Mouse (Mus musculus): ENCODE data around the gene Sco1. TPM values are rescaled to one million over a fixed set of nuclear protein-coding genes. Genes with fewer than 3 reads are reported as not detected.

Sco1 gene
- polyA plus RNA-seq, 1 experiment: 5.8 TPM

- H3K4me1 ChIP-seq (ENCODE audit: control insufficient read depth, insufficient read depth, low read length): no peaks in the 10 kb centered on the region
- H3K27me3 ChIP-seq (replicated peaks; ENCODE audit: control insufficient read depth, insufficient read depth, low read length): no peaks in the 10 kb centered on the region
- no peak for DNase-seq
- H3K36me3 ChIP-seq (ENCODE audit: control insufficient read depth, insufficient read depth, low read length): peaks cover 12% of the 10 kb centered on the region
- no peak overlapping the region for H3K27ac ChIP-seq (ENCODE audit: insufficient read depth, low read depth, low read length)
- 91% methylated on average over 2 of the region's 2 CpGs for WGBS
- no peak for TF ChIP-seq POLR2A (IDR thresholded peaks at IDR 0.05; ENCODE audit: low read depth, low read length)
- no peak for TF ChIP-seq CTCF (conservative IDR thresholded peaks at IDR 0.05; ENCODE audit: insufficient read depth, insufficient read length, low read depth, low read length)
- H3K4me3 ChIP-seq (ENCODE audit: insufficient read depth, low read depth, low read length): no peak overlapping the region
Measured at GRCm38 (mm10) chr11:67061311-67061710, 8.8 kb downstream of the Sco1 start.

GRCm38 (mm10) chr11:67062726-67063125, 10.3 kb downstream of the Sco1 start:
- H3K4me1 ChIP-seq (ENCODE audit: control insufficient read depth, insufficient read depth, low read length): no peaks in the 10 kb centered on the region
- DNase-seq: no peak
- peaks cover 11% of the 10 kb centered on the region for H3K36me3 ChIP-seq (ENCODE audit: control insufficient read depth, insufficient read depth, low read length)
- WGBS: 85% methylated on average over 3 of the region's 3 CpGs
- no peaks in the 10 kb centered on the region for H3K27me3 ChIP-seq (replicated peaks; ENCODE audit: control insufficient read depth, insufficient read depth, low read length)
- H3K4me3 ChIP-seq (ENCODE audit: insufficient read depth, low read depth, low read length): no peak overlapping the region
- TF ChIP-seq POLR2A (IDR thresholded peaks at IDR 0.05; ENCODE audit: low read depth, low read length) (no peak), CTCF (conservative IDR thresholded peaks at IDR 0.05; ENCODE audit: insufficient read depth, insufficient read length, low read depth, low read length) (no peak)
- H3K27ac ChIP-seq (ENCODE audit: insufficient read depth, low read depth, low read length): no peak overlapping the region

- Histone ChIP-seq H3K4me3 (ENCODE audit: insufficient read depth, low read depth, low read length) (no peak overlapping the region), H3K27ac (ENCODE audit: insufficient read depth, low read depth, low read length) (no peak overlapping the region), H3K36me3 (ENCODE audit: control insufficient read depth, insufficient read depth, low read length) (peaks cover 8% of the 10 kb centered on the region), H3K4me1 (ENCODE audit: control insufficient read depth, insufficient read depth, low read length) (no peaks in the 10 kb centered on the region), H3K27me3 (replicated peaks; ENCODE audit: control insufficient read depth, insufficient read depth, low read length) (no peaks in the 10 kb centered on the region)
- DNase-seq: no peak
- WGBS: 84% methylated on average over 3 of the region's 3 CpGs
- TF ChIP-seq CTCF (conservative IDR thresholded peaks at IDR 0.05; ENCODE audit: insufficient read depth, insufficient read length, low read depth, low read length) (no peak), POLR2A (IDR thresholded peaks at IDR 0.05; ENCODE audit: low read depth, low read length) (no peak)
Measured at GRCm38 (mm10) chr11:67067741-67068140, 15.3 kb downstream of the Sco1 start.

GRCm38 (mm10) chr11:67072615-67073130, 20.2 kb downstream of the Sco1 start:
- no peaks in the 10 kb centered on the region for H3K4me1 ChIP-seq (ENCODE audit: control insufficient read depth, insufficient read depth, low read length)
- H3K27ac ChIP-seq (ENCODE audit: insufficient read depth, low read depth, low read length): no peak overlapping the region
- 58% methylated on average over 15 of the region's 15 CpGs for WGBS
- no peaks in the 10 kb centered on the region for H3K36me3 ChIP-seq (ENCODE audit: control insufficient read depth, insufficient read depth, low read length)
- no peak overlapping the region for H3K4me3 ChIP-seq (ENCODE audit: insufficient read depth, low read depth, low read length)
- DNase-seq: no peak
- H3K27me3 ChIP-seq (replicated peaks; ENCODE audit: control insufficient read depth, insufficient read depth, low read length): no peaks in the 10 kb centered on the region
- TF ChIP-seq CTCF (conservative IDR thresholded peaks at IDR 0.05; ENCODE audit: insufficient read depth, insufficient read length, low read depth, low read length) (no peak), POLR2A (IDR thresholded peaks at IDR 0.05; ENCODE audit: low read depth, low read length) (no peak)

GRCm38 (mm10) chr11:67075036-67075435, 22.6 kb downstream of the Sco1 start:
- Histone ChIP-seq H3K27me3 (replicated peaks; ENCODE audit: control insufficient read depth, insufficient read depth, low read length) (no peaks in the 10 kb centered on the region), H3K4me1 (ENCODE audit: control insufficient read depth, insufficient read depth, low read length) (no peaks in the 10 kb centered on the region), H3K36me3 (ENCODE audit: control insufficient read depth, insufficient read depth, low read length) (no peaks in the 10 kb centered on the region), H3K4me3 (ENCODE audit: insufficient read depth, low read depth, low read length) (no peak overlapping the region), H3K27ac (ENCODE audit: insufficient read depth, low read depth, low read length) (no peak overlapping the region)
- 49% methylated on average over 3 of the region's 3 CpGs for WGBS
- no peak for TF ChIP-seq POLR2A (IDR thresholded peaks at IDR 0.05; ENCODE audit: low read depth, low read length)
- TF ChIP-seq CTCF (conservative IDR thresholded peaks at IDR 0.05; ENCODE audit: insufficient read depth, insufficient read length, low read depth, low read length): no peak
- DNase-seq: no peak

- H3K4me3 ChIP-seq (ENCODE audit: insufficient read depth, low read depth, low read length): no peak overlapping the region
- H3K4me1 ChIP-seq (ENCODE audit: control insufficient read depth, insufficient read depth, low read length): no peaks in the 10 kb centered on the region
- no peak for DNase-seq
- no peaks in the 10 kb centered on the region for H3K27me3 ChIP-seq (replicated peaks; ENCODE audit: control insufficient read depth, insufficient read depth, low read length)
- TF ChIP-seq CTCF (conservative IDR thresholded peaks at IDR 0.05; ENCODE audit: insufficient read depth, insufficient read length, low read depth, low read length): no peak
- TF ChIP-seq POLR2A (IDR thresholded peaks at IDR 0.05; ENCODE audit: low read depth, low read length): no peak
- WGBS: 85% methylated on average over 5 of the region's 5 CpGs
- H3K36me3 ChIP-seq (ENCODE audit: control insufficient read depth, insufficient read depth, low read length): no peaks in the 10 kb centered on the region
- H3K27ac ChIP-seq (ENCODE audit: insufficient read depth, low read depth, low read length): no peak overlapping the region
Measured at GRCm38 (mm10) chr11:67076781-67077180, 24.3 kb downstream of the Sco1 start.

- no peaks in the 10 kb centered on the region for H3K36me3 ChIP-seq (ENCODE audit: control insufficient read depth, insufficient read depth, low read length)
- no peak for DNase-seq
- 55% methylated on average over 3 of the region's 3 CpGs for WGBS
- H3K27me3 ChIP-seq (replicated peaks; ENCODE audit: control insufficient read depth, insufficient read depth, low read length): no peaks in the 10 kb centered on the region
- no peak for TF ChIP-seq POLR2A (IDR thresholded peaks at IDR 0.05; ENCODE audit: low read depth, low read length)
- no peak for TF ChIP-seq CTCF (conservative IDR thresholded peaks at IDR 0.05; ENCODE audit: insufficient read depth, insufficient read length, low read depth, low read length)
- H3K4me3 ChIP-seq (ENCODE audit: insufficient read depth, low read depth, low read length): no peak overlapping the region
- H3K4me1 ChIP-seq (ENCODE audit: control insufficient read depth, insufficient read depth, low read length): no peaks in the 10 kb centered on the region
- no peak overlapping the region for H3K27ac ChIP-seq (ENCODE audit: insufficient read depth, low read depth, low read length)
Measured at GRCm38 (mm10) chr11:67077435-67077834, 25.0 kb downstream of the Sco1 start.
